Mouse (Mus musculus): ENCODE data around the gene Angptl8.

The Angptl8 gene

DNA sequence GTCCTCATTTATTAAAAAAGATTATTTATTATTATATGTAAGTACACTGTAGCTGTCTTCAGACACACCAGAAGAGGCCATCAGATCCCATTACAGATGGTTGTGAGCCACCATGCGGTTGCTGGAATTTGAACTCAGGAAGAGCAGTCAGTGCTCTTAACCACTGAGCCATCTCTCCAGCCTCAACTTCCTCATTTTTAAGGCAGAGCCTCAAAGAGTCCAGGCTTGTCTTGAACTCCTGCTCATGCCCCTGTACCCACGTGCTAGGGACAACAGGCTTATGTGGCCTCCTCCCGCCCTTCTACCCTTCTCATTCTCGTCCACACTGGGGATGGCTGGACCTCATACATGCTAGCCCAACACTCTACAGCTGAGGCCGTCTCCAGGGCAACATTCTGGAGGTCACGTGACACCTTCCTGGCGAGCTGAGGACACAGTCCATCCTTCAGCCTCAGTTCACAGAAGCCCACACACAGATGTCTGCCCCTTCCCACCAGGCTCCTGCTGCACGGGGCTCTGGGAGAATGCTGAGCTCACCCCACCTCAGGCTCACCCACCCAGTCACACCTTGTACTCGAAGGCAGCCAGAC, 18.5 kb upstream of the Angptl8 start:
- DNase-seq = no peak

GRCm38 (mm10) chr9:21818125-21818524, 17.2 kb upstream of the Angptl8 start:
- DNase-seq = no peak

- no peak for DNase-seq
Measured at GRCm38 (mm10) chr9:21818561-21818960, 16.7 kb upstream of the Angptl8 start.

DNA sequence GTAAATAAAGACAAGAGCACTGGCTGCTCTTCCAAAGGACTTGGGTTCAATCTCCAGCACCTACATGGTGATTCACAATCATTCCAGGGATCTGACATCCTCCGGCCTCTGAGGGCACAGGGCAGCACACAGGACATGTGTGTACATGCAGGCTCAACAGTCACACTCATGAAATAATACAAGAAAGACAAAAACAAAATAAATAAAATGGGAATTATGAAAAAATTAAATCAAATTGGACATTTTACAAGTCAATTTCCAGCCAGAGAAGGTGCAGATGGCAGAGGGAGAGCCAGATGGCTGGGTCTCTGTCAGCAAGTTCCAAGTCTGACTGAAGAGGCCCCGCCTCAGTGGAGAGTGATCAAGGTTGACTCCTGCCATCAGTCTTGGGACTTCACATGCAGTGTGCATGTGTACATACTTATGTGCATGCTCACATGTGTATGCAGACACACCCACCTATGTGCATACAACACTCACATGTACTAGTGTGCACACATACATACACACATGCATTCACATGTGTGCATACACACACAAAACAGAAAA, 16.1 kb upstream of the Angptl8 start:
- DNase-seq = peak; percentile 34

DNA sequence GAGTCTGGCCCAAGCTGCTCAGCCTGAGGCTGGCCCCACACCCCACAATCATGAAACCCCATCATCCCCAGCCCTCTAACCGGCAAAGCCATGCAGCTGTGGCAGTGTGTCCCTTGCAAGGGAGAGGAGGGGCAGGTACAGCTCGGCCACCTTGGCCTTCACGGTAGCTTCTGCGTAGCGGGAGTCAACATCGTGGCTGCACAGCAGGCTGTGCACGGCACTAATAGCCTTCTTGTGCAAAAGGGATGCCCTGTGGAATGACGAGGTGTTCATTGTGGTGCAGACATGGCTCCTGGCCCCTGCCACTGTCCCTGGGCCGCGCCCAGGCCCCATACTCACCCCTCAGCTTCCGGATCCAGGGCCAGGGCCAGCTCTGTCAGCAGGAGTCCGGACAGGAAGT, 15.1 kb upstream of the Angptl8 start:
- no peak for DNase-seq

- no peak for DNase-seq
Measured at GRCm38 (mm10) chr9:21822686-21823085, 12.6 kb upstream of the Angptl8 start.

DNA sequence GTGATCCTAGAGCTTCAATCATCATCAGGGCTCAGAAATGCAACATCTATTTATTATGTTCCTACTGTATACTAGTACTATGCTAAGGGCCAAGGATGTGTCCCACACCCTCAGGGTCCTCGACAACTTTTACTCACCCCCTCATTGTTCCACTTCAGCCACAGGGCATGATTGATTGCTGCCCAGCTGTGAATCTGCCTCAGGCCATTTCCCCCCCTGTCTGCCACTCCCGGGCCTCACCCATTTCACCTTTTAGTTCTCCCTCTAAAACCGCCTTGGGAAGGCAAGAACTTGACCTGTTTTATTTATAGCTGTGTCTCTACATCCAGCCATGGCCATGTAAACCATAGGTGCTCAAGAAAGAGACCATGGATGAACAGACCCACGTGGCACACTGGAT, 11.4 kb upstream of the Angptl8 start:
- no peak for DNase-seq

- no peak for DNase-seq
Measured at GRCm38 (mm10) chr9:21824366-21824765, 10.9 kb upstream of the Angptl8 start.

- no peak for DNase-seq
Measured at GRCm38 (mm10) chr9:21829834-21830460, 5.4 kb upstream of the Angptl8 start.

DNA sequence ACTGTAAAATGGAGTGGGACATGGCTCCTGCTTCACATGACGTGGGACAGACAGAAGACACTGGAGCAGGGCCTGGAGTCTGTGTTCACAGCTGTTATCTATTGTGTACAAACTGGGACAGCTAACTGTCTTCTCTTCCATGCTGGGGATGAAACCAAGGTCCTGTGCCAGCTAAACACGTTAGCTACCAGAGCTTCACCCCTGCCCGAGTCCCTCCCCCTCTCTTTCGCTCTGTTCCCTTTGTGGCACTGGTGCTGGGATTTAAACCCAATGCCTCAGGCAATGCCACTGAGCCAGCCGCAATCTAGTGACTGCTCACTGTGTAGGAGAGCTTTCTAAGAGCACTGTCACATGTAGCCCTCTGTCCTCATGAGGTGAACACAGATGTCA, 4.9 kb upstream of the Angptl8 start:
- no peak for DNase-seq

GRCm38 (mm10) chr9:21830936-21831335, 4.4 kb upstream of the Angptl8 start:
- no peak for DNase-seq

- no peak for DNase-seq
Measured at GRCm38 (mm10) chr9:21831558-21832240, 3.6 kb upstream of the Angptl8 start.

GRCm38 (mm10) chr9:21837690-21838089, 2.4 kb downstream of the Angptl8 start:
- no peak for DNase-seq

GRCm38 (mm10) chr9:21840115-21840787, 4.9 kb downstream of the Angptl8 start:
- no peak for DNase-seq

- DNase-seq = no peak
Measured at GRCm38 (mm10) chr9:21841340-21841739, 6.0 kb downstream of the Angptl8 start.

GRCm38 (mm10) chr9:21842391-21842790, 7.1 kb downstream of the Angptl8 start:
- DNase-seq = no peak

DNA sequence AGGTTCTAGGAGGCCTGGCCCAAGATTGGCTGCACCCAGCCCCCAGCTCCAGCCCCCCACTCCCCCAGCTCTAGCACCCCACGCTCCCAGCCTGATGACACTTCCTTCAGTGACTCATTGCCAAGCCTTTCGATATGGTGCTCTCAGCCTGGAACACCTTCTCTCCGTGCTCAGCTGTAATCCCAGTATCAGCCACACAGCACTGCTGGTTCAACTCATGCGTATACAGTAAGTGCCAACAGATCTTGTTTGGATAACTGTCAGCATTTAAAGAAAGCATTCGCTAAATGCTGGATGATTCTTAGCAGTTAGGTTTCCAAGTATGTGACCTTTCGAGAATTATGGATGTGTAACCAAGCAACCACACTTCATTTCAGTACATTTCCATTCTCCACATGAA, 7.8 kb downstream of the Angptl8 start:
- DNase-seq = no peak

- DNase-seq = no peak
Measured at GRCm38 (mm10) chr9:21845381-21846080, 10.2 kb downstream of the Angptl8 start.

GRCm38 (mm10) chr9:21846755-21847341, 11.5 kb downstream of the Angptl8 start:
- DNase-seq = no peak

DNA sequence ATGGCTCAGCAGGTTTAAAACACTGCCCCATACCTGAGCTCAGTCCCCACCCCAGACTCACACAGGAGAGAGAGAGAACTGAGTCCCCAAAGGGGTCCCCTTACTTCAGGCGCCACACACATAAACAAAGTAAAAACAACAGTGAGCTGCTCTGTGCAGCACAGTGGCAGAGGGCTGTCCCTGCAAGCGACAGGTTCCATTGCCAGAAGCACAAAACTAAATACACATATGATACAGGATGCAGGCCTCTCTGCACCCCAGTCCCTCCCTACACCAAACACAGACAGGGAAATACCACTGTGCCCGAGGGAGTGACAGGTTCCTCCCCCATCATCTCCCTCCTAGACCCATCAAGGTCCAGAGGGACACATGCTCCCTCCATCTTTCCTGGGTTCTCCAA, 12.1 kb downstream of the Angptl8 start:
- DNase-seq = no peak

- DNase-seq = no peak
Measured at GRCm38 (mm10) chr9:21847926-21848325, 12.6 kb downstream of the Angptl8 start.
